Mouse (Mus musculus): ENCODE data around the gene Hoxa11.

The Hoxa11 gene

DNA sequence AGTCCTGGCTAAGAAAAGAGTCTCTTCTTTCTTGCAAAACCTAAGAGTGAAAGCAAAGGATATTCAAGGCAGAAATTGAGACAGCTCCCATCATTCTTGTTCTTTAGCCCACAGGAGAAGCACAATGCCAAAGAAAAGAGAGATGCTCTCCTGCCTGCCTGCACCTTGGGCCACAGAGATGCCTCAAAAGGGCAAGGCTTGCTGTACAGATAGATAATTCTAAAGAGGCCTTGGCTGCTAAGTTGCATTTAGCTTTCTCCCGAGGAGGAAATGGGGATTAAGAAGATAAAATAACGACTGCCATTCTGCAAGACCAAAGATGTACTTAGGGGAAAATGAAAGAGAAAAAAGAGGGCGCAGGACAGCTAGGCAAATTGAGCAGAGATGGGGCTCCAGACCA lies 1.3 kb upstream of the Hoxa11 start:
- DNase-seq = no peak

- no peak for DNase-seq
These were observed 793 bp upstream of the Hoxa11 start for GRCm38 (mm10) chr6:52246403-52246803.

GRCm38 (mm10) chr6:52245040-52245756 lies 412 bp downstream of the Hoxa11 start:
- DNase-seq = no peak

GRCm38 (mm10) chr6:52244471-52245039 lies 1.1 kb downstream of the Hoxa11 start:
- DNase-seq = no peak

- DNase-seq = no peak
These were observed 1.9 kb downstream of the Hoxa11 start for GRCm38 (mm10) chr6:52243681-52244121.

- DNase-seq = no peak
These were observed 2.7 kb downstream of the Hoxa11 start for GRCm38 (mm10) chr6:52242801-52243332.

DNA sequence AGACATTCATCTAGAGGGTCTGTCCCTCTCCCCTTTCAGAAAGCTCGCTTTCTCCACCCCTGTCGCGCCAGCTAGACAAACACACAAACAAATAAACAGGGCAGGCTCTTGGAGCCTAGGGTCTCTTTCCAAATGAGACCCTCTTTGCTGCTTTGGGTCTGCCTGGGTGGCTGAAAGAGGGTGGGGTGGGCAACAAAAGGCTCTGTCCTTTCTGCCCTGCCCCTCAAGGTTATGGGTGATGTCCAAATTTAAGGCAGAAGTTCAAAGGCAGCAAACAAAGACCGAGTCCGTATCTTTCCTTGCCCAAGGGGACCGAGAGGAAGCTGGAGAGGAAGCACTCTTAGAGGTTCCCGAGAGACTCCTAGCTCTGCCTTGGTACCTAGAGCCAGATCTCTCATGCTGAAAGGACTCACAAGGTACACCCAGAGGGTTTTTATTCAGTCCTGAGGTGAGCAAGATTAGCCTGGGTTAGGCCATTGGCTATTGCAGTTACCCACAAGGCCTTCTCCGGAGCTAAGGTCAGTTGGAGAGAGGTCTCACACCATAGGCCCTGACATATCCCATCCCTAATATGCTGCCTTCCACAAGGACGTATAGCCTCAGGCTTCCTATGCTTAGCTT lies 4.5 kb downstream of the Hoxa11 start:
- DNase-seq = no peak

DNA sequence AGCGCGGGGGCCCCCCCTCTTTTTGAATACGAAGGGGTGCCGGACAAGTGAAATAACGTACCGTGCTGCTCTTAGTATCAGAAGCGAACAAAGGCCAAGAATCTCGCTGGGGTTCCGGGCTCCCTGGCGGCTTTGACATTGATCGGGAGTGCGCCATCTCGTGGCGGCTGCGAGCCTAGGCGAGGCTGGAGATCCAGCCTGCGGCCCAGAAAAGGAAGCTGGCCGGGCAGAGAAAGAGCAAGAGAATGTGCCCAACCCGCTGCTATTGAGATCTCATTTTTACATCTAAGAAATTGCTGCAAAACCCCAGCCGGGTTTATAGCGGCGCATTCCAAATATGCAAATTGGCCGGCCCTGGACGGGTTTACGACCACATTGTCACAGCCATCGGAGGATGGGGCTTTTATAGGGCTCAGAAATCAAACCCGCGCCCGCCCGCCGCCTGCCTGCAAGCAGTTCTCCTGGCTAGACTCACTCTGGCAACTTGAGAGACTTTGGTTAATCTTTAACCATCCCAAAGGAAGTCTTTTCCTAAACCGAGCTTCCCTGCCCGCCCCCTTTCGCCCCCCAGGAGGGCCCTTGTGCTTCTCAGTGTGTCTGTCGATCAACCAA lies 5.1 kb downstream of the Hoxa11 start, which contains the start of gene Hoxa10:
Gene Hoxa10, minus strand, starts transcription at position 466 of the 612 bp plus-strand sequence.
- DNase-seq = peak; percentile 91 to 93

GRCm38 (mm10) chr6:52239625-52240388 lies 5.8 kb downstream of the Hoxa11 start:
- no peak for DNase-seq

GRCm38 (mm10) chr6:52238976-52239375 lies 6.6 kb downstream of the Hoxa11 start:
- peak in 1 of 2 experiments; percentile 15 for DNase-seq

DNA sequence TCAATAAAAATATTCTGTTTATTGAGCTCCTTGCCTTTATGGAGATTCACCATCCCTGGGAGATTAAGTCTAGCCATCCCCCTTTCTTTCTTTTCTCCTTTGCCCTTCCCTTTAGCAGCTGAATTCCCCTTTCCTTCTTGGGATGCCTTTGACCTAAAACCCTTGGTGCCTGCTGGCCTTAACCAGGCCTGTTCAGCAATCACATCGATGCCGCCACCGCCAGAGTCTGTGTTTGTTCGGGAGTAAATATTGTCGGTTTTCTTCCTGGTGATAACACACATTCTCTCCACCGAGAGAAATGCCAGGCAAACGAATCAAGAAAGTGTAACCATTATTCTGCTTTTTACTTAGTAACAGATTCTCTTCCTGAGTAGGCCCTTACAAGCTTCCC lies 7.5 kb downstream of the Hoxa11 start:
- DNase-seq = peak in 1 of 2 experiments; percentile 30

- DNase-seq = peak in 1 of 2 experiments; percentile 28
These were observed 8.1 kb downstream of the Hoxa11 start for GRCm38 (mm10) chr6:52237346-52238154.

DNA sequence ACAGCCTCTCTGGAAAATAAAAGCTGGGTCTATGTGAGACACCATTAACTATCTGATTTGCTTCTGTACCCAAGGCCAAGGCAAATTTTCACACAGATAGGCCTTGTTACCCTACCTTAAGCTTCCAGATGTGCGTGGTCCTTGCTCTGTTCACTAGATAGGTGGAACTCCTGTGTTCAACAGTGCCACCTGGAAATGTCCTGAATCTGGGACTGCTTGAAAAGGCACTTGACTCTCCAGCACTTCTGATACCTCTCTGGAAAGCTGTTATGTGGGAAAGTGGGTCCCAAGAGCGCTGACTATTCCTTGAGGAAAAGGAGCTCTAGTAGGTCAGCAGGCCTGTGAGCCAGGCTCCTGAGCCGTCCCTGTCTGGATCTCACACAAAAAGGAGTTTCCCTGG lies 8.8 kb downstream of the Hoxa11 start:
- DNase-seq = peak in 1 of 2 experiments; percentile 14

- DNase-seq = no peak
These were observed 9.7 kb downstream of the Hoxa11 start for GRCm38 (mm10) chr6:52235866-52236265.

- DNase-seq = no peak
These were observed 10.3 kb downstream of the Hoxa11 start for GRCm38 (mm10) chr6:52235267-52235666.

GRCm38 (mm10) chr6:52234428-52235140 lies 11.0 kb downstream of the Hoxa11 start:
- DNase-seq = no peak

DNA sequence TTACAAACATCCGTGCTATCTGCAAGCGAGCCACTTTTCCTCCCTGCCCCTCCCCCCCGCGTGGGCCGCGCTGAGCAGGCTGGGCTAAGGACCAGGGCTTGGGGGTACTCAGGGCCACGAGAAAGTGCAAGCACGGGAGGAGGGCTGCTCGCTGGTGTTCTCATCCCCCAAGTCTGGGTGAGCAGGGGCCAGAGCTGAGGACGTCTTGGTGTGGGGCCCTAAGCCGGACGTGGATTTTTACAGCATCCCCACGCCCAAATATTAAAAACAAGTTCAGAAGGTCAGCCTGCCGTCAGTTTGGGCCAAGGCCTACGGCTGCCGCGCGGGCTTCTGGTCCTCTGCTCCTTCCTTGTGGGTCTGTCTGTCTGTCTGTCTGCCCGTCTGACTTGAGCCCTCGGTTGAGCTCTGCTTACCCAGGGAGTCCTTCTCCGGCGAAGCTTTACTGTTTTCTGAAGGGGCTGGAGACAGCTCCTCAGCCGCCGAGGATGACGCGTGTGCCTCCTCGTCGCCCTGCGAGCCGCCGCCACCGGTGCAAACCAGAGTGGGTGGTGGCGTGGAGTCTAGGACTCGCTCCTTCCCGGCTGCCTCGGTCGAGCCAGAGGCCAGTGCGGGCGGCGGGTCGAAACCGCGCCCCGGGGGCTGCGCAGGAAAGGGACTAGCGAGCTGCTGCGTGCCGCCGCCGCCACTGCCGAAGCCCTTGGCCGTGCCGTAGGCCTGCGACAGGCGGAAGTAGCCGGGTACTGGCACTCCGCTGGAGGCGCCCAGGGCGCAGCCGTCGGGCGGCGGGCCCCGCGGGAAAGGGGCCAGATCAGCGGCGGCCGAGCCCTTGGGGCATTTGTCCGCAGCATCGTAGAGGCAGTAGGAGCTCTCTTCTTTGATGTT lies 11.8 kb downstream of the Hoxa11 start:
- peak; percentile 88 to 90 for DNase-seq

DNA sequence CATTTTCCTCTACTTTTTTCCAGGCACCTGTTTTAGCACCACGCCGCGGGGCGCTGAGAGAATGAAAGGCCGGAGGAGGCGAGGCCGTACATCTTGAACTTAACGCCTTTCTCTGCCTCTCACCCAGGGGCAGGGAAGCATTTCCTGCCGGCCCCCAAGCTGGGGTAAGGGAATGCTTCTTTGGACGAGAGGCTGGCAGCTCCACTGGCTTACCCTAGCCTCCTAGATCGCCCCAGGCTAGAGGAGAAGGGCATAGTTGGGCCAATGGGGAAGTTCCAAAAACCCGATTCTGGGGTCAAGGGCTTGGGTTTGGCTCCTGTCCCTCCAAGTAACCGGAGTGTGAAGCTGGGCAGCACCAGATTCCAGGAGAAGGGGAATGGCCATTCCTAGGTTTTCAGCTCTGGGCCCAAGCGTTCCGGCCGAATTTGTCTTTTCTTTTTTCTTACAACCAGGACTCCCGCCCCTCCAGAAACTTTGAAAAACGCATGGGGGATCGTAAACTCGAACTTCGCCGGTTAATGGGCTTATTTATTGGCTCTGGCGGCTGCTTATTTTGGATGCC lies 12.5 kb downstream of the Hoxa11 start:
- DNase-seq = no peak

GRCm38 (mm10) chr6:52232568-52232965 lies 13.0 kb downstream of the Hoxa11 start:
- no peak for DNase-seq
